Mouse (Mus musculus) kidney, postnatal 14 days (tissue): ENCODE data around the gene Zfp605.
"Not testable (repeated sequence)": the region's sequence is repeated elsewhere in the genome, so short reads cannot be mapped to it uniquely, and the experiment has no call there.

Source experiments
- DNase-seq: peaks from one replicate; pipeline ENCODE4 v3.0.0; 2022; ENCODE audit warnings: mixed read lengths

The Zfp605 gene

GRCm38 (mm10) chr5:110107581-110108304 lies 2.1 kb upstream of the Zfp605 start, which contains the start of gene Gtpbp6:
Gene Gtpbp6, minus strand, starts transcription at chr5:110108197.
- peak; percentile 98 for DNase-seq

GRCm38 (mm10) chr5:110108305-110108628 lies 1.6 kb upstream of the Zfp605 start:
- DNase-seq: no peak

- not testable (repeated sequence) for DNase-seq
Observed at GRCm38 (mm10) chr5:110122380-110122779, 12.5 kb downstream of the Zfp605 start.

GRCm38 (mm10) chr5:110135293-110136086 lies 25.6 kb downstream of the Zfp605 start, which contains the start of gene Chfr:
Gene Chfr, plus strand, starts transcription at chr5:110135842.
- peak; percentile 100 for DNase-seq

- no peak for DNase-seq
Observed at GRCm38 (mm10) chr5:110136087-110136464, 26.2 kb downstream of the Zfp605 start.

GRCm38 (mm10) chr5:110137816-110138215 lies 27.9 kb downstream of the Zfp605 start:
- no peak for DNase-seq

- DNase-seq: no peak
Observed at GRCm38 (mm10) chr5:110139325-110139724, 29.4 kb downstream of the Zfp605 start.

- no peak for DNase-seq
Observed at GRCm38 (mm10) chr5:110140424-110140823, 30.5 kb downstream of the Zfp605 start.

GRCm38 (mm10) chr5:110142309-110142708 lies 32.4 kb downstream of the Zfp605 start:
- DNase-seq: peak; percentile 27

GRCm38 (mm10) chr5:110143007-110143406 lies 33.1 kb downstream of the Zfp605 start:
- DNase-seq: peak; percentile 9

- no peak for DNase-seq
Observed at GRCm38 (mm10) chr5:110169374-110169773, 59.5 kb downstream of the Zfp605 start.

- peak; percentile 97 for DNase-seq
Observed at GRCm38 (mm10) chr5:110176362-110177020, 66.6 kb downstream of the Zfp605 start, which contains the start of gene Golga3. Gene Golga3, plus strand, starts transcription at chr5:110176701.

GRCm38 (mm10) chr5:110177021-110177420 lies 67.1 kb downstream of the Zfp605 start:
- no peak for DNase-seq

- no peak for DNase-seq
Observed at GRCm38 (mm10) chr5:110178628-110179027, 68.7 kb downstream of the Zfp605 start.
